Mouse (Mus musculus) heart, embryonic 11.5 days (tissue): ENCODE data around the gene Hcar2. TPM values are rescaled to one million over a fixed set of nuclear protein-coding genes. Genes with fewer than 3 reads are reported as not detected.

ENCODE experiments used
- ATAC-seq: fragments of 200-750 bp; cut with Nextera tagmentation; replicated peaks from 2 replicates; pipeline ENCODE4 v1.8.0; 2017; ENCODE audit warnings: moderate library complexity; ENCODE audit not compliant: insufficient number of reproducible peaks, low FRiP score, low TSS enrichment
- H3K27ac ChIP-seq: fragments of 300-500 bp; sonication (generic); 2 replicates; pipeline ENCODE4 v1.5.1; 2014; ENCODE audit warnings: mild to moderate bottlenecking, low read depth, low read length
- H3K27me3 ChIP-seq: fragments of 300-500 bp; sonication (generic); 2 replicates; pipeline ENCODE4 v1.6.1; 2014; ENCODE audit warnings: mild to moderate bottlenecking, low read length, mixed read lengths; ENCODE audit not compliant: control insufficient read depth, insufficient read depth
- H3K36me3 ChIP-seq: fragments of 300-500 bp; sonication (generic); 2 replicates; pipeline ENCODE4 v1.6.1; 2014; ENCODE audit warnings: mild to moderate bottlenecking, low read length, moderate library complexity, mixed read lengths; ENCODE audit not compliant: control insufficient read depth, insufficient read depth
- H3K4me1 ChIP-seq: fragments of 300-500 bp; sonication (generic); 2 replicates; pipeline ENCODE4 v1.6.1; 2014; ENCODE audit warnings: low read length; ENCODE audit not compliant: control insufficient read depth, insufficient read depth
- H3K4me2 ChIP-seq: fragments of 300-500 bp; sonication (generic); 2 replicates; pipeline ENCODE4 v1.6.1; 2014; ENCODE audit warnings: mild to moderate bottlenecking, moderate library complexity
- H3K4me3 ChIP-seq: fragments of 300-500 bp; sonication (generic); 2 replicates; pipeline ENCODE4 v1.5.1; 2014; ENCODE audit warnings: low read depth, low read length
- H3K9ac ChIP-seq: fragments of 300-500 bp; sonication (generic); 2 replicates; pipeline ENCODE4 v1.6.1; 2014; ENCODE audit warnings: mild to moderate bottlenecking, low read depth, low read length, moderate library complexity
- H3K9me3 ChIP-seq: fragments of 300-500 bp; sonication (generic); replicated peaks from 2 replicates; pipeline ENCODE4 v1.6.1; 2016; ENCODE audit warnings: low read length; ENCODE audit not compliant: control insufficient read depth
- WGBS: fragments of 180-500 bp; shearing (Covaris S2); extraction: QIAGEN DNeasy Blood & Tissue Kit; methylation state at CpG from one replicate; pipeline ENCODE4 v1.1.7; 2014; ENCODE audit not compliant: insufficient replicate concordance; 5-methylcytosine and 5-hydroxymethylcytosine counted together
- polyA plus RNA-seq: library from polyadenylated mRNA; unstranded; fragments of >200 nt; fragmentation: Nextera tagmentation; extraction: Ambion mirVana; gene quantifications from 2 replicates; pipeline ENCODE4 v1.2.1, GENCODE M21; 2014

Gene Hcar2
- polyA plus RNA-seq, 1 experiment from 2014 or later, result not detected

DNA sequence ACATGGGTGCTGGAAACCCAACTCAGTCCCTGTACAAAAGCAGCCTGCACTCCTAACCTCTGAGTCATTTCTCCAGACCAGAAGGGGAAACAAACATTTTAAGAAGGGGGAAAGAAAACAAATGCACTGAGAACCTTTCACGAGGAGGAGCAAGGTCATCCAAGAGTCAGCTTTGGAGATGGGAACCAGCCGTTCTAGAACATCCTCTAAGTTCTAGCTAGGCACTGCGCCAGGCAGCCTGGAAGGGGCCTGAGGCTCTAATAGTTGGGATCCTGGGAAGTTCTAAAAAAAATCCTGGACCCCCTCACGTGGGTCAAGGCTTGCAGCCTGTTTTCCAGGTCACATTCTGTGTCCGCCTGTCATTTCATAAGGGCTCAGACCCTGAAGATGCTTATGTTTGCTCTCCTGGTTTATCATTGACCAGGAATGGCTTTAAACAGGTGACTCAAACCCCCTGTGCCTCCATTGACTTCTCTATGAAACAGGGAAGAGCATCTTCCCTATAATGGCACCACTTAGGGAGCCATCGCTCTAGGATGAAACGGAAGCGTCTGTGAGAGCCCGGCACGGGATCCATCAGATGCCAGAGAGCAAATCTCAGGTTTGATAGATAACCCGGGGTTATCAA, 11.3 kb downstream of the Hcar2 start:
- Histone ChIP-seq H3K9ac (no peak overlapping the region), H3K4me3 (no peak overlapping the region), H3K9me3 (no peaks in the 10 kb centered on the region), H3K27me3 (no peaks in the 10 kb centered on the region), H3K27ac (no peak overlapping the region), H3K36me3 (no peaks in the 10 kb centered on the region), H3K4me1 (no peaks in the 10 kb centered on the region), H3K4me2 (no peak overlapping the region)
- ATAC-seq, result no peak
- WGBS, result 81% methylated on average over 11 of the region's 11 CpGs

DNA sequence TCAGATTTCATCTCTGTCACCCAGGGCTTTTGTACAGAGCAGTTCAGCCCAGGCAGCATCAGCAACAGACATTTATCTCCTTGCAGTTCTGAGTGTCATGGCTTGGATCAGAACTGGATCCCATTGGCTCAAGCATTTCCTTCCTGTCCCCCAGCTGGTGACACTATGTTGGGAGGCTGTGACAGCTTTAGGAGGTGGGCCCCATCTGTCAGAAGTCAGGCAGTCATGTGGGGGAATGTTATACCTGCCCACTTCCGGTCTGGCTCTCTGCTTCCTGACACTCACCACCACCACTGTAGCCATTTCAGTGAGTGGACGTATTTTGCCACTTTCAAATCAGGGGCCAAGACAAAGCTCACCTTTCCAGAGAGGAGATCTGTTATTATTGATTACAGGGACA, 13.9 kb downstream of the Hcar2 start:
- no peak overlapping the region for H3K27ac ChIP-seq
- no peak for ATAC-seq
- no peaks in the 10 kb centered on the region for H3K4me1 ChIP-seq
- H3K4me3 ChIP-seq, result no peak overlapping the region
- H3K27me3 ChIP-seq, result 0 out of 2 replicates have a peak, but pooled peaks cover 3% of the 10 kb centered on the region
- no peak overlapping the region for H3K4me2 ChIP-seq
- no peaks in the 10 kb centered on the region for H3K9me3 ChIP-seq
- WGBS, result 28% methylated on average over 2 of the region's 2 CpGs
- no peak overlapping the region for H3K9ac ChIP-seq
- H3K36me3 ChIP-seq, result no peaks in the 10 kb centered on the region

DNA sequence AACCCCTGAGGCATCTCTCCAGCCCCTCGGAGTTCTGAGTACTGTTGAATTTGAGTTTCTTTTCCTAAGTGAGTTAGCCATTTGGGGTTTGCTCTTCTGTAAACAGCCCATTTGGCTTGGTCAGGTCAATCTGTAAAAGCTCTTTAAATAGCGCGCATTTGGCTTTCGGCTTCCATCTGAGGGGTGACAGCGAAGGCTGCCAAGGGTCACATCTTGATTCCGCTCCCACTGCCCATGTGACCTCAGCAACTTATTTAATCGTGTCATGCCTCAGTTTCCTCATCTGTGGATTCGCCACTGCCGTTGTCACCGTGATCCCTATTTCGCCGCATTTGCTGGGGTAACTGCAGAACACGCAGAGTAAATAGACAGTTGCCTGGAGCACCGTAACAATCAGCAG, 21.0 kb downstream of the Hcar2 start:
- Histone ChIP-seq H3K27ac (no peak overlapping the region), H3K9me3 (no peaks in the 10 kb centered on the region), H3K36me3 (no peaks in the 10 kb centered on the region), H3K9ac (no peak overlapping the region), H3K27me3 (0 out of 2 replicates have a peak, but pooled peaks cover 3% of the 10 kb centered on the region), H3K4me3 (no peak overlapping the region), H3K4me2 (no peak overlapping the region), H3K4me1 (no peaks in the 10 kb centered on the region)
- 90% methylated on average over 14 of the region's 14 CpGs for WGBS
- no peak for ATAC-seq

DNA sequence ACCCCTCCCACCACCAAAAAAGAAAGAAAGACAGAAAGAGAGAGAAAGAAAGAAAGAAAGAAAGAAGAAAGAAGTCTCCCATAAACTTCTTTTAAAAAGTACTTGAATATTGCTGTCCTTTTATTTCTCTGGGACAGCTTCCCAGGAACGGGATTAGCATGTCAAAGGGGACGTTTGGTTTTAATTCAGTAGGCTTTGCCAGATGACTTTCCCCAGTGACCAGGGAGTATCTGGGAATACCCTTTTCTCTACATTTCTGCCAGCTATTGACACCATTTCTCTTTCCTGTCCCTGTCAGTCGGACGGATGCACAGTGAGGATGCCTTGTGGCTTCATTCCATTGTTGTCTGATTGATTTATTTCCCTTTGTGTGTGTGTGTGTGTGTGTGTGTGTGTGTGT, 21.5 kb downstream of the Hcar2 start:
- H3K27me3 ChIP-seq, result 0 out of 2 replicates have a peak, but pooled peaks cover 3% of the 10 kb centered on the region
- no peaks in the 10 kb centered on the region for H3K9me3 ChIP-seq
- H3K4me3 ChIP-seq, result no peak overlapping the region
- ATAC-seq, result no peak
- H3K27ac ChIP-seq, result no peak overlapping the region
- 70% methylated on average over 4 of the region's 4 CpGs for WGBS
- H3K4me2 ChIP-seq, result no peak overlapping the region
- no peaks in the 10 kb centered on the region for H3K4me1 ChIP-seq
- H3K9ac ChIP-seq, result no peak overlapping the region
- H3K36me3 ChIP-seq, result no peaks in the 10 kb centered on the region

DNA sequence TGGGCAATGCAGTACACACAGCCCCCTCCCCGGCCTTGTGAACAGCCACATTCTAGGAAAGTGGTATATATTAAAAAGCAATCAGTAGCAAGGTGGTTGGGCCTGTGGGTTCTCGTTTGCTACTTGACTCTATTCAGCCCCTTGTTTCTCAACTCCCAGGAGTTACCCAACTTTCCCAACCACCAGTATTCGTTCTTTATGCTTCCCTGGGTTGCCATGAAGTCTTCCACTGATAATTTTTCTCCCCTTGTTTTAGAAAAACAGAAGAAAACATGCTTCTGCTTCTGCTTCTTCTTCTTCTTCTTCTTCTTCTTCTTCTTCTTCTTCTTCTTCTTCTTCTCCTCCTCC, 22.4 kb downstream of the Hcar2 start:
- no peak for ATAC-seq
- Histone ChIP-seq H3K4me1 (no peaks in the 10 kb centered on the region), H3K27ac (no peak overlapping the region), H3K4me2 (no peak overlapping the region), H3K9ac (no peak overlapping the region), H3K27me3 (0 out of 2 replicates have a peak, but pooled peaks cover under 1% of the 10 kb centered on the region), H3K9me3 (no peaks in the 10 kb centered on the region), H3K36me3 (no peaks in the 10 kb centered on the region), H3K4me3 (no peak overlapping the region)
- WGBS, result 72% methylated on average over 3 of the region's 3 CpGs

DNA sequence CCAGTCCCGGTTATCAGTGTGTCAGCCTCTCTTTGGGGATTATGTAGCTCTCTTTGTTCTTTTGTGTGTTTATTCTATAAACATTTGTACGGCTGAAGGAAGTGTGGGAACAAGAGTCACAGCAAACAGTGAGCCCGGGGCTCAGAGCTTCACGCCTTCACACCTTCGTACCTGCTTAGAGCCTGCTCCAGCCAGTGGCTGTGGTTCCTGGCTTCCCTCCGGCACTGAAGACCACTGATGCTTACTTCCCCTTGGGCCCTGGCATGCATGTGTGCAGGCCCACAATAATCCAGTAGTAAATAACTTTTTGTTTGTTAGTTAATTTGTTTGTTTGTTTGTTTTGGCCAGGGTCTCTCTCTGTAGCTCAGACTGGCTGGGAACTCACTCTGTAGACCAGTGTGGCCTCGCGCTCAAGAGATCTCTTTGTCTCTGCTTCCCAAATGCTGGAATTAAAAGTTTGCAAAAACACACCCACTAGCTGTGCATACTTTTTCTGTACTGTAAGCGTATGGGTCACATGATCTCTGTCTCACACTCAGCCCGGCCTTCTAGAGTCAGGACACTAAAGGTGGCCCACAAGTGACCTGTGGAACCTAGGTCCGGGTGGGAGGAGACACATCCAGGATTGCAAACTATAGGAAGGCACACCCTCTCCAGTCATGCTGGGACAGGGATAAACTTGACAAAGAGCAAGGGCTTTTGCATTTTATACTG, 22.9 kb downstream of the Hcar2 start:
- Histone ChIP-seq H3K27ac (no peak overlapping the region), H3K9ac (no peak overlapping the region), H3K27me3 (no peaks in the 10 kb centered on the region), H3K36me3 (no peaks in the 10 kb centered on the region), H3K4me3 (no peak overlapping the region), H3K9me3 (no peaks in the 10 kb centered on the region), H3K4me2 (no peak overlapping the region), H3K4me1 (no peaks in the 10 kb centered on the region)
- no peak for ATAC-seq
- 50% methylated on average over 11 of the region's 11 CpGs for WGBS

DNA sequence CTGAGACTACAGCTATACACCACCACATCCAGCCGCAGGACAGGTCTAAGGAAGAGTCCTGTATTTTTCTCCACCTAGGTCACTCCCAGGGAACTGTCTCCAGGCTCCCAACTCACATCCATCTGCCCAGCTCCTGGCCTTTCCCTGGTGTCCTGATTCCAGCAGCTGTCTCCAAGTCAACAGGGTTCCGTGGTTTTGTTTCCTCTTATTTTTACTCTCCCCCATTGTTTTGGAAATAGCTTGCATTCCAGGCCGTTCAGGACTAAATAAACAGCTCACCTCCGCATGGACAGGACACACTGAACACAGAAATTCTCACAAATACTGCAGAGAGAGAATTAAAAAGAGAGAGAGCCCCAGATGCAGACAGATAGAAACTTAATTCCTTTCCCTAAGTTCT, 27.9 kb downstream of the Hcar2 start:
- no peaks in the 10 kb centered on the region for H3K27me3 ChIP-seq
- 56% methylated on average over 4 of the region's 4 CpGs for WGBS
- no peak overlapping the region for H3K9ac ChIP-seq
- H3K36me3 ChIP-seq, result no peaks in the 10 kb centered on the region
- no peaks in the 10 kb centered on the region for H3K4me1 ChIP-seq
- no peak overlapping the region for H3K27ac ChIP-seq
- ATAC-seq, result no peak
- no peak overlapping the region for H3K4me2 ChIP-seq
- no peaks in the 10 kb centered on the region for H3K9me3 ChIP-seq
- H3K4me3 ChIP-seq, result no peak overlapping the region

DNA sequence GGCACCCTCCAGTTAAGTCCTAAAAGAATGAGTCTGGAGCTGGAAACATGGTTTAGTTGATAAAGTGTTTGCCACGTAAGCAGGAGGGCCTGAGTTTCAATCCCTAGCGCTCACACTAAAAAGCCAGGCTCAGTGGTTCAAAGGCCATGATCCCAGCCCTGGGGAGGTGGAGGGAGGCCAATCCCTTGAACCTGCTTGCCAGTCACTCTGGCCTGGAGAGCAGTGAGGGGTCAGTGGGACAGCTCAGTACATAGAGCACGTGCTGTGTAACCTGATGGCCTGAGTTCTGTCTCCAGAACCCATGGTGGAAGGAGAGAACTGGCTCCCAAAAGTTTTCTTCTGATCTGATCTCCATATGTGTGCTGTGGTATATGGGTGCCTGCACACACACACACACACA, 30.5 kb downstream of the Hcar2 start:
- no peaks in the 10 kb centered on the region for H3K27me3 ChIP-seq
- WGBS, result 74% methylated on average over 3 of the region's 3 CpGs
- H3K27ac ChIP-seq, result no peak overlapping the region
- H3K4me1 ChIP-seq, result no peaks in the 10 kb centered on the region
- no peak overlapping the region for H3K4me2 ChIP-seq
- H3K9me3 ChIP-seq, result no peaks in the 10 kb centered on the region
- H3K9ac ChIP-seq, result no peak overlapping the region
- no peaks in the 10 kb centered on the region for H3K36me3 ChIP-seq
- H3K4me3 ChIP-seq, result no peak overlapping the region
- ATAC-seq, result no peak

DNA sequence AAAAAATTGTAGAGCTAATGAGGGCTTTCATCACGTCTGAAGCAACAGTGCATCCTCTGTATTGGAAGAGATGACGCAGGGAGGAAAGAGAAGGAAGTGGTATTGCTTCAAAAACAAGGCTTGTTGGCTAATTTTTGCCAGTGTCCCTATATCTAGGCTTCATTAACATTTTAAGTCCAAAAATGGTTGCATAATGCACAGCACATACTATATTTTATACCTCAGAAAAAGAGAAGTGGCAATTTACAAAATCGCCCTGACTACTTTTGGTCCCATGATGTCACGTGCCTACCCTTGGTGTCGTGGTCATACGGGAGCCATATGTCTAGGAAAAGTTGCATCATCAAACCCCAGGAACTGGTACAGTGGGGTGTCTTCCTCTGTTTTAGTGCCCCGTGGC, 33.0 kb downstream of the Hcar2 start:
- H3K4me1 ChIP-seq, result no peaks in the 10 kb centered on the region
- H3K27ac ChIP-seq, result no peak overlapping the region
- no peak overlapping the region for H3K4me2 ChIP-seq
- WGBS, result 80% methylated on average over 7 of the region's 7 CpGs
- no peak for ATAC-seq
- H3K9ac ChIP-seq, result no peak overlapping the region
- H3K4me3 ChIP-seq, result no peak overlapping the region
- no peaks in the 10 kb centered on the region for H3K9me3 ChIP-seq
- H3K36me3 ChIP-seq, result no peaks in the 10 kb centered on the region
- H3K27me3 ChIP-seq, result no peaks in the 10 kb centered on the region
